Mouse (Mus musculus) heart, postnatal 0 days (tissue): ENCODE data around the gene Ccdc127.

Source experiments
- CTCF ChIP-seq: IDR thresholded peaks from 2 replicates; pipeline ENCODE4 v1.5.1; 2016; ENCODE audit warnings: antibody characterized with exemption, control low read depth, low read depth
- EP300 ChIP-seq: IDR thresholded peaks from 2 replicates; pipeline ENCODE4 v1.6.1; 2016; ENCODE audit warnings: antibody characterized with exemption, low read depth

DNA sequence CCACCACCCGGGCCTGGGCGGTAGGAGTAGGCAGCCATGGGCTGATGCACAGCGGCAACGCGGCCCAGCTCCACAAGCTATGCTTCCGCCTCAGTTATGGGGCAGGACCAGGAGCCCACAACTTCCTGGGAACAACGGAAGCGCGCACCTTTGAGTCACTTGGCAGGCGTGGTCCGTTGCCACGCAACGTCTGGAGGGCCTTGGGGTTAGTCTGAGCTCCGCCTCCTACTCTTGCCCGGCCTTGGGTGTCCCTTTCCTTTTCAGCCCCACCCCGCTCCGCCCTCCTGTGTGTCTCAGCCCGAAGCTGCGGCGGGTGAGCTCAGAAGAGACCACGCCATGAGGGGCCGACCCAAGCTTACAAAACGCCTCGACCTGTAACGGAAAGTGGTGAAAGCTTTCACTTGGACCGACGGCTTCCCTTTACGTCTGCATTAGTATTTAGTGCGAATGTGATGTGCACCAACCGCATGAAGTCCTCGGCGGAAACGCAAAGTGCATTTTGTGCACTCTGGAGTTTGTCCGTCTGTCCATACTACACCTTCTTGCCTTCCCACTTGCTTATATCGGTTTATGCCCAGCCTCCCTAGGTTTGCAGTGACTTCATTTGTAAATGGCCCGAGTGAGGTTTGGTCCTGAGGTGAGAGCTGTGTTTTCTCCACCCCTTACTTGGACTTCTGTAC lies 32.8 kb upstream of the Ccdc127 start, which contains the start of gene Pdcd6:
- TF ChIP-seq CTCF (no peak), EP300 (no peak)
